Mouse (Mus musculus) thymus, postnatal 10 days (tissue): ENCODE results near the gene Napa.

Experiments used
- DNase-seq, 2 experiments: peaks; one replicate each; pipeline ENCODE4 v3.0.0; 2021; ENCODE audit warnings: low spot score in 2 of 2

Napa gene

GRCm38 (mm10) chr7:16098021-16099017, at the start of gene Napa:
Napa (plus strand) TSS chr7:16098458.
- DNase-seq: peak; percentile 97 to 98

GRCm38 (mm10) chr7:16048675-16049575, 49.3 kb upstream of the Napa start:
- DNase-seq: no peak

GRCm38 (mm10) chr7:16049576-16049915, 48.7 kb upstream of the Napa start:
- DNase-seq: no peak

GRCm38 (mm10) chr7:16050600-16050999, 47.7 kb upstream of the Napa start:
- no peak for DNase-seq

- DNase-seq: peak; percentile 80 to 87
Observed at GRCm38 (mm10) chr7:16051883-16052595, 46.2 kb upstream of the Napa start.

- DNase-seq: peak; percentile 93 to 96
Observed at GRCm38 (mm10) chr7:16052684-16053083, 45.6 kb upstream of the Napa start.

GRCm38 (mm10) chr7:16053105-16053504, 45.2 kb upstream of the Napa start:
- no peak for DNase-seq

GRCm38 (mm10) chr7:16054966-16055365, 43.3 kb upstream of the Napa start:
- DNase-seq: no peak

GRCm38 (mm10) chr7:16055665-16056064, 42.6 kb upstream of the Napa start:
- DNase-seq: no peak

- DNase-seq: no peak
Observed at GRCm38 (mm10) chr7:16056459-16057135, 41.7 kb upstream of the Napa start.

- DNase-seq: no peak
Observed at GRCm38 (mm10) chr7:16057136-16057534, 41.1 kb upstream of the Napa start.

GRCm38 (mm10) chr7:16061219-16062098, 36.8 kb upstream of the Napa start, which contains the start of gene Zfp541:
Zfp541 (plus strand) TSS chr7:16061814.
- no peak for DNase-seq

- no peak for DNase-seq
Observed at GRCm38 (mm10) chr7:16062099-16062420, 36.2 kb upstream of the Napa start.

GRCm38 (mm10) chr7:16063490-16063889, 34.8 kb upstream of the Napa start:
- DNase-seq: no peak

- DNase-seq: no peak
Observed at GRCm38 (mm10) chr7:16070846-16071245, 27.4 kb upstream of the Napa start.

GRCm38 (mm10) chr7:16071906-16072305, 26.4 kb upstream of the Napa start:
- DNase-seq: no peak

GRCm38 (mm10) chr7:16079947-16080346, 18.3 kb upstream of the Napa start:
- DNase-seq: no peak

- DNase-seq: no peak
Observed at GRCm38 (mm10) chr7:16080581-16080980, 17.7 kb upstream of the Napa start.

GRCm38 (mm10) chr7:16083361-16083760, 14.9 kb upstream of the Napa start:
- no peak for DNase-seq

GRCm38 (mm10) chr7:16087587-16087986, 10.7 kb upstream of the Napa start:
- no peak for DNase-seq
